In the genomic region with DNA sequence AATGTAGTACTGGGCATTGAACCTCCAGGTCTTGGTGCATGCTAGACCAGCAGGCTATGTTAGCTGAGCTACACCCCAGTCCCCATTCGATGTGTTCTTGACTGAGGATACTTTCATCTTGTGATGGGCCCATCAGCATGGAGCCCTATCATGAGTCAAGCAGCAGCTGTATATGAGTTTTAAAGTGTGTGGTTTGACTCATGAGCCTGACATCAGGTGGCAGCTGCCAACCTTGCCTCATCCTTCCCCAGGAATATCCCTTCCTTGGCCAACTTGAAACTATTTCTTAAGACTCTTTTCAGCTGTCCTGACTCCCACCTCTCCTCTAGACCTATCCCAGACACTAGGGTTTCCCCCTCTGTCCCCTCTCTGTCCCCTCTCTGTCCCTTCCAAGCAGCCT, we compare ENCODE assay signal across 27 mouse cellular contexts. TPM values are rescaled to one million over a fixed set of nuclear protein-coding genes. Genes with fewer than 3 reads are reported as not detected.
"Had no signal": no experiment of that assay in that cellular context is flagged by ENCODE, and none has a peak within 500 bp of the region (broad histone marks: within the 10 kb centered on the region; RNA-seq: fewer than 3 reads in every experiment).

No protein-coding gene starts in this region.

- H3K4me2 ChIP-seq: embryonic facial prominence, embryonic 12.5 days; embryonic facial prominence, embryonic 13.5 days; embryonic facial prominence, embryonic 15.5 days; forebrain, embryonic 12.5 days; forebrain, embryonic 13.5 days; forebrain, embryonic 15.5 days had no signal

- H3K27ac ChIP-seq: embryonic facial prominence, embryonic 10.5 days; embryonic facial prominence, embryonic 12.5 days; embryonic facial prominence, embryonic 13.5 days; embryonic facial prominence, embryonic 15.5 days; forebrain, embryonic 12.5 days; forebrain, embryonic 13.5 days; forebrain, embryonic 15.5 days; gastrocnemius, adult 2 months; heart, adult 2 months had no signal

- H3K4me1 ChIP-seq: embryonic facial prominence, embryonic 12.5 days; embryonic facial prominence, embryonic 13.5 days; embryonic facial prominence, embryonic 15.5 days; forebrain, embryonic 12.5 days; forebrain, embryonic 13.5 days; forebrain, embryonic 15.5 days had no signal

- H3K9me3 ChIP-seq: embryonic facial prominence, embryonic 10.5 days; embryonic facial prominence, embryonic 12.5 days; embryonic facial prominence, embryonic 13.5 days; embryonic facial prominence, embryonic 15.5 days; forebrain, embryonic 12.5 days; forebrain, embryonic 13.5 days; forebrain, embryonic 15.5 days had no signal

- ATAC-seq: forebrain, embryonic 13.5 days; forebrain, embryonic 14.5 days; forebrain, embryonic 15.5 days; forebrain, embryonic 16.5 days; forebrain, postnatal 0 days had no signal

- H3K9ac ChIP-seq: embryonic facial prominence, embryonic 12.5 days; embryonic facial prominence, embryonic 13.5 days; embryonic facial prominence, embryonic 15.5 days; forebrain, embryonic 12.5 days; forebrain, embryonic 13.5 days; forebrain, embryonic 15.5 days; forebrain, postnatal 0 days had no signal

- H3K4me3 ChIP-seq: embryonic facial prominence, embryonic 10.5 days; embryonic facial prominence, embryonic 12.5 days; embryonic facial prominence, embryonic 13.5 days; embryonic facial prominence, embryonic 15.5 days; erythroblast, embryonic 14.5 days; forebrain, embryonic 12.5 days; forebrain, embryonic 13.5 days; forebrain, embryonic 15.5 days; gastrocnemius, adult 2 months; heart, adult 2 months had no signal

- H3K36me3 ChIP-seq: embryonic facial prominence, embryonic 10.5 days; embryonic facial prominence, embryonic 12.5 days; embryonic facial prominence, embryonic 13.5 days; embryonic facial prominence, embryonic 15.5 days; forebrain, embryonic 12.5 days; forebrain, embryonic 15.5 days had no signal

- H3K27me3 ChIP-seq: embryonic facial prominence, embryonic 12.5 days; embryonic facial prominence, embryonic 13.5 days; embryonic facial prominence, embryonic 15.5 days; forebrain, embryonic 12.5 days; forebrain, embryonic 13.5 days; forebrain, embryonic 15.5 days had no signal

- DNase-seq: cerebellum, adult 8-10 months; cerebellum, adult 9-10 months; cerebellum, adult 9-11 months; cerebellum, postnatal 10 days; cerebellum, postnatal 14 days; cerebellum, postnatal 25 days; cerebellum, postnatal 36 days; embryo, embryonic 11 days; forebrain, postnatal 0 days; gastrocnemius, adult 2 months; gastrocnemius, postnatal 10 days; gastrocnemius, postnatal 14 days; gastrocnemius, postnatal 25 days; gastrocnemius, postnatal 36 days; heart, adult 11 months; heart, adult 18-20 months; heart, adult 2 months had no signal

RNA-seq across cellular contexts. Expression of a gene that starts 22.5 kb away (rescaled TPM):
- polyA plus RNA-seq: erythroblast, embryonic 14.5 days had no signal
